Mouse (Mus musculus): Measurements from ENCODE around the gene Heyl. TPM values are rescaled to one million over a fixed set of nuclear protein-coding genes. Genes with fewer than 3 reads are reported as not detected.

Gene Heyl
- polyA plus RNA-seq, 1 experiment from 2014 or later: 16.0 TPM

GRCm38 (mm10) chr4:123296148-123296534 lies 62.8 kb downstream of the Heyl start:
- no peaks in the 10 kb centered on the region for H3K9me3 ChIP-seq (ENCODE audit: control insufficient read depth, low read length)
- H3K4me3 ChIP-seq (ENCODE audit: low read depth, low read length): no peak overlapping the region
- no peaks in the 10 kb centered on the region for H3K4me1 ChIP-seq (replicated peaks; ENCODE audit: control insufficient read depth, insufficient read depth, low read length)
- WGBS: 87% methylated on average over 5 of the region's 5 CpGs
- DNase-seq (ENCODE audit: low spot score): no peak
- H3K27me3 ChIP-seq (replicated peaks; ENCODE audit: control insufficient read depth, insufficient read depth, low read length): no peaks in the 10 kb centered on the region
- H3K36me3 ChIP-seq (ENCODE audit: control insufficient read depth, insufficient read depth, low read length): peaks cover 92% of the 10 kb centered on the region
- H3K4me2 ChIP-seq (ENCODE audit: low read length): no peak overlapping the region
- H3K27ac ChIP-seq (ENCODE audit: low read depth): no peak overlapping the region
- no peak overlapping the region for H3K9ac ChIP-seq (ENCODE audit: low read length)
- no peak for ATAC-seq (replicated peaks; ENCODE audit: low FRiP score, low TSS enrichment, low read depth)

GRCm38 (mm10) chr4:123297195-123297960 lies 64.0 kb downstream of the Heyl start:
- Histone ChIP-seq H3K4me1 (replicated peaks; ENCODE audit: control insufficient read depth, insufficient read depth, low read length) (no peaks in the 10 kb centered on the region), H3K36me3 (ENCODE audit: control insufficient read depth, insufficient read depth, low read length) (peaks cover 90% of the 10 kb centered on the region), H3K9ac (ENCODE audit: low read length) (no peak overlapping the region), H3K9me3 (ENCODE audit: control insufficient read depth, low read length) (no peaks in the 10 kb centered on the region), H3K4me2 (ENCODE audit: low read length) (no peak overlapping the region), H3K27ac (ENCODE audit: low read depth) (no peak overlapping the region), H3K4me3 (ENCODE audit: low read depth, low read length) (no peak overlapping the region), H3K27me3 (replicated peaks; ENCODE audit: control insufficient read depth, insufficient read depth, low read length) (no peaks in the 10 kb centered on the region)
- 95% methylated on average over 22 of the region's 22 CpGs for WGBS
- DNase-seq (ENCODE audit: low spot score) (no peak), ATAC-seq (replicated peaks; ENCODE audit: low FRiP score, low TSS enrichment, low read depth) (no peak)

GRCm38 (mm10) chr4:123298226-123298625 lies 64.9 kb downstream of the Heyl start:
- Histone ChIP-seq H3K4me1 (replicated peaks; ENCODE audit: control insufficient read depth, insufficient read depth, low read length) (no peaks in the 10 kb centered on the region), H3K4me2 (ENCODE audit: low read length) (no peak overlapping the region), H3K36me3 (ENCODE audit: control insufficient read depth, insufficient read depth, low read length) (peaks cover 90% of the 10 kb centered on the region), H3K4me3 (ENCODE audit: low read depth, low read length) (no peak overlapping the region), H3K9me3 (ENCODE audit: control insufficient read depth, low read length) (no peaks in the 10 kb centered on the region), H3K27ac (ENCODE audit: low read depth) (no peak overlapping the region), H3K27me3 (replicated peaks; ENCODE audit: control insufficient read depth, insufficient read depth, low read length) (no peaks in the 10 kb centered on the region), H3K9ac (ENCODE audit: low read length) (no peak overlapping the region)
- ATAC-seq (replicated peaks; ENCODE audit: low FRiP score, low TSS enrichment, low read depth) (no peak), DNase-seq (ENCODE audit: low spot score) (no peak)
- WGBS: 87% methylated on average over 4 of the region's 4 CpGs

- Histone ChIP-seq H3K9me3 (ENCODE audit: control insufficient read depth, low read length) (0 out of 2 replicates have a peak, but pooled peaks cover 4% of the 10 kb centered on the region), H3K27ac (ENCODE audit: low read depth) (no peak overlapping the region)
Observed at GRCm38 (mm10) chr4:123298980-123299670, 65.8 kb downstream of the Heyl start.

More at GRCm38 (mm10) chr4:123298980-123299670, 65.8 kb downstream of the Heyl start:
- 94% methylated on average over 11 of the region's 11 CpGs for WGBS
- Histone ChIP-seq H3K4me2 (ENCODE audit: low read length) (no peak overlapping the region), H3K27me3 (replicated peaks; ENCODE audit: control insufficient read depth, insufficient read depth, low read length) (no peaks in the 10 kb centered on the region), H3K4me3 (ENCODE audit: low read depth, low read length) (no peak overlapping the region), H3K4me1 (replicated peaks; ENCODE audit: control insufficient read depth, insufficient read depth, low read length) (no peaks in the 10 kb centered on the region), H3K36me3 (ENCODE audit: control insufficient read depth, insufficient read depth, low read length) (peaks cover 89% of the 10 kb centered on the region), H3K9ac (ENCODE audit: low read length) (no peak overlapping the region)
- DNase-seq (ENCODE audit: low spot score) (no peak), ATAC-seq (replicated peaks; ENCODE audit: low FRiP score, low TSS enrichment, low read depth) (no peak)

Other genes with a start within 250 kb of the Heyl start
- gene Mycl, start 237.9 kb upstream of the Heyl start, polyA plus RNA-seq (2014; fragmentation: Nextera tagmentation; extraction: Ambion mirVana): 14.0 and 15.1 TPM in 2 replicates
- gene Trit1, start 217.0 kb upstream of the Heyl start, polyA plus RNA-seq (2014; fragmentation: Nextera tagmentation; extraction: Ambion mirVana): 17.8 and 18.0 TPM in 2 replicates
- gene Bmp8b, start 128.4 kb upstream of the Heyl start, polyA plus RNA-seq (2014; fragmentation: Nextera tagmentation; extraction: Ambion mirVana): 0.35 and 0.63 TPM in 2 replicates
- 0.15 TPM in 1 of 2 replicates, not detected in the other for gene Oxct2b, start 117.3 kb upstream of the Heyl start, polyA plus RNA-seq (2014; fragmentation: Nextera tagmentation; extraction: Ambion mirVana)
- gene Ppie, start 93.6 kb upstream of the Heyl start, polyA plus RNA-seq (2014; fragmentation: Nextera tagmentation; extraction: Ambion mirVana): 111 and 112 TPM in 2 replicates
- 7.5 and 7.8 TPM in 2 replicates for gene Hpcal4, start 50.3 kb upstream of the Heyl start, polyA plus RNA-seq (2014; fragmentation: Nextera tagmentation; extraction: Ambion mirVana)
- gene Nt5c1a, start 32.1 kb upstream of the Heyl start, polyA plus RNA-seq (2014; fragmentation: Nextera tagmentation; extraction: Ambion mirVana): not detected in 2 replicates
- gene Pabpc4, start 28.8 kb downstream of the Heyl start, polyA plus RNA-seq (2014; fragmentation: Nextera tagmentation; extraction: Ambion mirVana): 72.1 and 72.2 TPM in 2 replicates
- not detected in 2 replicates for gene Oxct2a, start 90.1 kb downstream of the Heyl start, polyA plus RNA-seq (2014; fragmentation: Nextera tagmentation; extraction: Ambion mirVana)
- 0.12 and 0.19 TPM in 2 replicates for gene Bmp8a, start 109.7 kb downstream of the Heyl start, polyA plus RNA-seq (2014; fragmentation: Nextera tagmentation; extraction: Ambion mirVana)

All from intestine, embryonic 14.5 days (tissue).